Mouse (Mus musculus) retina, embryonic 14.5 days (tissue): ENCODE data around the gene Cyp1b1.

Source experiments
- DNase-seq: peaks from one replicate; pipeline ENCODE4 v3.0.0-alpha.2; 2015; ENCODE audit warnings: low spot score

Cyp1b1 gene

DNA sequence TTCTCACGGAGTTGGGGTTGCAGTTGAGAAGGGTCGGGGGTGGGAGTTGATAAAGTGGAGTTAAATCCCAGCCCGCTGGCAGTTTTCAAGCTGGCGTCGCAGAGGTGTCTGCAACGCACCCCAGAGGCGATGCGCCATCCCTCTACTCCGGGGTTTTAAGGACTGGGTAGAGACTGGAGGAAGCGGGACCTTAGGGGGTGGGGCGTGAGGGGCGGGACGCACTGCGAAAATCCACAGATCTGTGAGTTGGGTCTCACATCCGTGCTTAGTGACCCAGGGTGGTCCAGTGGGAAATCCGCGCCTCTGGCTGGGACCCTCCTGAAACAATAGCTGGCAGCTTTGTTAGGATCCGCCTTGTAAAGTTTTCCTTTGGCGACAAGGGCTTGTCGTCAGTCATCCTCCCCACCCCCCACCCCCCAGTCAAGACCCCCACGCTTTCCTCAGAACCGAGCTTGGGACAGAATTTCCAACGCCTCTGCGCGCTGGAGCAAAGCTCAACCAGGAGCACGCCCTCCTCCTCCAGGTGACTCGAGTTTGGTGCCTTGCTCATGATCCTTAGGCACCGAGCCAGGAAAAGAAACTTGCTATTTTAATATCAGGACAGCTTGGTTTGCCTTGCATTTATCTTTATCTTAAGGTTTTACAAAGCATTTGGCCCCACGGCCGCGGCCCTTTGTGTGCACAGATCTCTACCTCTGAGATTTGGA is at the start of gene Cyp1b1:
Gene Cyp1b1 (minus strand): TSS at position 131 of the 707 bp plus-strand sequence.
- DNase-seq = peak; percentile 59

- no peak for DNase-seq
These were observed 47.0 kb upstream of the Cyp1b1 start for GRCm38 (mm10) chr17:79761841-79762240.

DNA sequence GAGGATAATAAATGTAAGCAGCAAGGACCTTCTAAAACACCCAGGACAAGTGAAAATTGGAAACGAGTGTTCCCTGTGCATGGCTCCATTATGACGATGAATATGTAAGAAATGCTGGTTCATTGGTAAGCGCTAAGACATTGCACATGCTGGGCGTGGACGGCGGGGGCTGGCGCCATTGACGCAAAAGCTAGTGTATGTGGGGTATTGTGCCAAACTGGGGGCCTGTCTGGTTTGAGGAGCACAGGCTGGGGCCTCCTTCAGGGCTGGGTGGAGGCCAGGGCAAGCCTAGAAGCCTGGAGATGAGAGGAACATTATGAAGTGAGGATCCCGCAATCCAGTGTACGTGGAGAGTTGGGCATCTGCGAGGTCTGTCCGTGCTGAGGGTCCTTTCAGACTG is 39.0 kb upstream of the Cyp1b1 start:
- no peak for DNase-seq

- DNase-seq = no peak
These were observed 38.0 kb upstream of the Cyp1b1 start for GRCm38 (mm10) chr17:79752836-79753235.

DNA sequence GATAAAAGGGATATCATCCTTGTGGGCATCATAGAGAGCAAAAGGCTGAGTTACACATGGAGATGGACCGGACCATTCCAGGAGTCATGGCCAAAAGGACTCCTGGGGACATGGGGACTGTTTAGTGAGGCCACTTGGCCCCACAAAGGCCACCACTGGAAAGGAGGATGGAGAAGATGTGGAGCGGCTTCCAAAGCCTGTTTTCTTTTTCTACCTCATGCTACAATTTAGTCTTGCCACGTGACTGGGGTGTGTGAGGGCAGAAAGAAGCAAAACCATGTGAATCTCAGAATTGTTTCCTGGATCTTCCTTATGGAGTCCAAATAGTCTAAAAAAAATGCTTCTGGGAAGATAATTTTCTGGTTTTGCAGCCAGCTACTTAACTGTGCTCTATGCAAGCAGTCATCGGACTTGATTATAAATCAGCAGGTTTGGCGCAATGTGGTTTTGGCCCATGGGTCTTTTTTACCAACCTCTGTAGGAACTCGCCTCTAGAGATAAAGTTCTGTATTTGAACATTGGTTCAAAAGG is 36.9 kb upstream of the Cyp1b1 start:
- no peak for DNase-seq

DNA sequence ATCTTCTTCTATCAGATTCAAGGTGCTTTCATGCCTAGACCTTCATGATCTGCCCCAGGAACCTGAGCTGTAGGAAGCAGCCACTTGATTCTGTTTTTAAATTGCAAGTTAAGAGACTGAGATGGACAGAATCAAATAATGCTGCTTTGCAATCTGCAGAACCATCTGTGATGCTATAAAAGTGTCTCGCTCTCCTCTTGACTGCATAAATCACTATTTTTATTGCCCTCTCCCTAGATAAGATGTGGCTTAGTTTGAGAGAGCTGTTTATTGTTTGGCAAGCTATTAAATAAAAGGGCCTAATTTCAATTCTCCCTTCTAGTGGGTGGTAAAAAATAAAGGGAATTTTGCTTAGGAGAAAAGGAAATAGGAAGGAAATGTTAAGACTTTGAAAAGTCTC is 34.8 kb upstream of the Cyp1b1 start:
- no peak for DNase-seq

GRCm38 (mm10) chr17:79746954-79747353 is 32.1 kb upstream of the Cyp1b1 start:
- no peak for DNase-seq

DNA sequence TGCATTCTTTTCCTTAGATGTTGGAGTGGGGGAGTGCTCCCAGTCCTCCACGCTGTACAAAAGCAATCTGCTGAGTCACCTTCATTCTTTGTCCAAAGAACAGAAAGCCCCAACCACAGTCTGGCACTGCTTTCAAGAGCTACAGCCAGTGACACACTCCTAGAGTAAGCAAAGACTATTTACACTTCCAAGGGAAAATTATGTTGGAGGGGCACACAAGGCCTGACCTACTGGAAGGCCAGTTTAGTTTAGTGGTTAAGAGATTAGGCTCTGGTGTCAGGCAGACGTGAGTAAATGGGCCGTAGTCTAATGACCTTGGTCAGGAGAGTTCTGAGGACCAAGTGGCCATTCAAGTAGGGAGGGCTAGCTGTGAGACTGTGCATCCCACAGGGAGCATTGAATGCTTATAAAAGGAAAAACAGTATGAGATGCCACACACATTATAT is 31.3 kb upstream of the Cyp1b1 start:
- peak; percentile 41 for DNase-seq

DNA sequence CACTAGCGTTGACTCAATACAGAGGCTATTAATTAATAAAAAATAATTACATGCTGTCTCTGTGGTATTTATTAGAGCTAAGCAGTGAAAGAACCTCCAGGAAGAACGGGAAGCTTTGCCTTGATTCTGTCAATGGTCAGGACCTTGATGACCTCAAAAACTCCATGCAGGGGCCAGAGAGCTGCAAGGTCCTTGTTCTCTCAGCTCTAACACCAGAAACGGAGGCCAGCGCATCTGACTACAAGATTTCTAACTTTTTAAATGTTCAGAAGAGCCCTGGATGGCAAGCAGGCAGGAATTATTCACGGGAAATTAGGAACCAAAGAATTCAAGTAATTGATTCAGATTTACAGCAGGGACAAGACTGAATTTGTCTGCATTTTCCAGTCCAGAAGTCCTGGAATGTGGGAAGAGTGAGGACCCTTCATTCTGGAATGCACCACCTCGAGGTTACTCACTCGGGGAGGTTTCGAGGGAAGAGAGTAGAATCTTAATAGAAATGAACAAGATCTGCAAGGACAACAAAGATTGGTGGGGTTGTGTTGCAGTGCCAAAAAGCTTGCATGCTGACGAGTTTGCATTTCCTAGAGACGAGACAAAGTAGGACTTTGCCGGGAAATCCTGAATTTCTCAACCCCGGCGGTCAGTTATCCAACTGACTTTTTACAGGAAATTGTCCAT is 30.3 kb upstream of the Cyp1b1 start:
- no peak for DNase-seq

DNA sequence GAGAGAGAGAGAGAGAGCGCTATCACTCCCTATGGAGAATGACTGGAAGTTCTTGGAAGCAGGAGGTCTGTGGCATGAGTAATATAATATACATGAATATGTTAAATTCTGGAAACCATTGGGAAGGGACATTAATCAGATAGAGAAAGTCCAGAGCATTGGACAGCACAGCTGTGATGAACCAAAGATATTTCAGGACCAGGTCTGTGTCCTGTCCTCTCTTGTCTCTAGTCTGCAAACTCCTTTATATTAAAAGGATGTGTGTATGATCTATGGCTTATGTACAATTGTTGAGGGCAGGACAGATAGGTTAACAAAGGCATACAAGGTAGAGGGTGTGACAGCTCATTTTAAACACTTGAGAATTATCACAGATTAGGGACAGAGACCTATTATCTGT is 28.6 kb upstream of the Cyp1b1 start:
- DNase-seq = no peak

- no peak for DNase-seq
These were observed 27.8 kb upstream of the Cyp1b1 start for GRCm38 (mm10) chr17:79742635-79743034.

DNA sequence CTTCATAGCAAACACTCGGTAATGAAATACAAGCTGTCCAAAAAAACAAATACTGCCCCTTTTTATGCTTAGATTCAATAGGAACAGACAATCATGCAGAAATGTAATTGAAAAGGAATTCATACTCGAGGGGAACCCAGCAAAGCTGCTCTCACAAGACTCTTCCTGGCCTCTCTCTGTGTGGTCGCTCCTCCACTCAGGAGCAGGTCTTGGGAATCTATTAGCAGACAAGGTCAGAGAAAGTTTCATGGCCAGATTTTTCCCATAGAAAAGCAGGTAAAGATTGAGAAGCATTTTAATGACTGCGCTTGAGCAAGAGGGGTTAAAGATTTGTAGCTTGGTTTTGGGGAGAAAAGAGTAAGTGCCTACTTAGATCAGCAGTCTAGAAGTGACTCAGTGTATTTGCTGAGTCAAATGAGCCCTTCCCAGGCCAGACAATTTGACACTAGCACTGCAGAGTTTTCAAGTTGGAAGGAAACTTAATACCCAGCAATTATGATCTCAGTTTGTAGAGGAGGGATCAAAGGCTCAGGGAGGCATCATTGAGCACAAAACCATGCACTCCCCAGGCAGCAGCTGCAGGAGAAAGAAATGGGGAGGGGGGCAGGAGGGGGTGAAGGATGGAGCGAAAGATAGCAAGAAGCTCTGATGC is 24.1 kb upstream of the Cyp1b1 start:
- DNase-seq = no peak

DNA sequence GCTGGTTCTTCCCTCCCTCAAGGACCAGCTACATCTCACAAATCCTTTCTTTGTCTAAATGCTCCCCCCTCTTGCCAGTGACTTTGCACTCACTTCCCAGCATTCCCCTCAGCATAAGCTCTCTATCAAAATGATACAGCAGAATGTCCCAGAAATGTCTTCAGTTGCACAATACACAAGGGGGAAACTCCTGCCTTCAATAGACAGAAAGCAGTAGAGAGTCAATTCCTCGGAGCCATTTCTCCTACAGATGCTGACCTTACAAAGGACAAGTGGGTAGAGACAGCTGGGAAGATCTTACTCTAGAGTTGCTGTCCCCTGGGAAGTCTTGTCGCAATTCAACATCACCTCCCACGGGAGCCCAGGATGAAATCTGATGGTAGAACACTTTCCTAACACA is 22.7 kb upstream of the Cyp1b1 start:
- DNase-seq = no peak

DNA sequence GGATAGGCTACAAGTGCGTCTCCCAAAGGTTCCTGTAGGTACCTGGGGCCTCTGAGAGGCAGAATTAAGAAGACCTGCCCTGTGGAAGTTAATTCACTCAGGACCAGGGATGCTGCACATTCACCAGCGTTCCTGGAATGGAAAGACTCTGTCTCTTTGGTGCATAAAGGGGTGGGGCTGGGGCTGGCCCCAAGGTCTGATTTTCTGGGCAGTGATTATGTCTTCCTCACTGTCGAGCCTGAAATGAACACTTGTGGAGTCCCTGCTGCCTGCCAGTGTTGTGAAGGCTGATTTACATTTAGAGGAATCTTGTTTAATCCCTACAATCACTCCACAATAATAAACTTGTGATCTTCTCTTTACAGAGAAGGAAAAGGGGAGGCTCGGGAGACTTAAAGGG is 18.2 kb upstream of the Cyp1b1 start:
- no peak for DNase-seq

- DNase-seq = no peak
These were observed 16.1 kb upstream of the Cyp1b1 start for GRCm38 (mm10) chr17:79730988-79731387.

GRCm38 (mm10) chr17:79728585-79729503 is 14.0 kb upstream of the Cyp1b1 start:
- no peak for DNase-seq

DNA sequence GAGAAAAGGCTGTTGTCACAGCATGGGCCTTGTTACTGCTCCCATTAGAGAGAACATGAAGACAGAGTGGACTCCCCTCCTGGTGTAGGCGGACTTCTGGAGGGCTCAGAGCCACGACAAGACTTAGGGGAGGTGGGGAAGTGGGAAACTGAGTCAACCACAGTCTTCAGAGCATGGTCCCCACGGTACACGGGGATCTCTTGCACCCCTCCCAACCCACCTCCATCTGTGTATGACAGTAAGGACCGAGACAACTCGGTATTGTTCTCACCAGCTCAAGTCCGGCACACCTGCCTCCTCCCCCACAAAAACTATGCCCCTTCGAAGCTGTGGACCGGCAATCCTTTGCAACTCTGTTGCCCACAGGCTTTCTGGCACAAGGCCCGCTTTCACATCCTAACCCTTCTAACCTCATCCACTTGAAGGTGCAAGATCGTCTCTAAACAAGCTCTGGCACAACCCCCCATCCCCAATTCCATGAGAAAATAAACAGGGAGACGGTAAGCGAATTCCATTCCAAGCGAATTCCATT is 13.3 kb upstream of the Cyp1b1 start:
- DNase-seq = no peak

GRCm38 (mm10) chr17:79726613-79727012 is 11.8 kb upstream of the Cyp1b1 start:
- no peak for DNase-seq

- no peak for DNase-seq
These were observed 5.8 kb upstream of the Cyp1b1 start for GRCm38 (mm10) chr17:79720681-79721080.

DNA sequence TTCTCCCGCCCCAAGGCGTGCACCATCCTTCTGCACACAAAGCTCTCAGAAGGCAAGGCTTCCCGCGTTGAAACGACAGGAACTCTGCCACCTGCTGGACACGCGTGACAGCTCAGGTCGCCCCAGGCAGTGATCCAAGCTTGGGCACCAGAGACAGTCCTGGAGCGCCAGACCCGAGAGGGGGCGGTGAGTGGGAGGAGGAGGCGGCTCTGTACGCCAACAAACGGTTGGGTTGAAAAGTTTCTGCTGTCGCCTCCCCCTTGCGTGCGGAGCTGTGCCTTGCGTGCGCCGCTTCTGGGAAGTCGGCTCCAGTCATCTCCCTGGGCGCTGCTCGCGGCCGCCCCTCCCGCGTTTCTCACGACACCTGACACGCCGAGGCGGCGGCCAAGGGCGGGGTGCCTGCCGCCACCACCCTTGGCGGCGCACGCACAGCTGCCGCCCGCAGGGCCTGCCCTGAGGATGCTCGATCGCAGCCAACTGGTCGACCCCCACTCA is 835 bp upstream of the Cyp1b1 start:
- DNase-seq = peak; percentile 96

GRCm38 (mm10) chr17:79714368-79714895 is 429 bp downstream of the Cyp1b1 start:
- DNase-seq = peak; percentile 38
